Mouse (Mus musculus) frontal cortex, postnatal 14 days (tissue): ENCODE results near the gene Il16.

Source experiments
- DNase-seq, 2 experiments: peaks; one replicate each; pipeline ENCODE4 v3.0.0; 2022; ENCODE audit warnings: low spot score in 2 of 2

The Il16 gene

GRCm38 (mm10) chr7:83609891-83610290 lies 135.6 kb downstream of the Il16 start:
- DNase-seq: no peak

- DNase-seq: no peak
These were observed 138.7 kb downstream of the Il16 start for GRCm38 (mm10) chr7:83606796-83607195.

- no peak for DNase-seq
These were observed 141.2 kb downstream of the Il16 start for GRCm38 (mm10) chr7:83604180-83604944.

GRCm38 (mm10) chr7:83599913-83600286 lies 145.6 kb downstream of the Il16 start:
- no peak for DNase-seq

GRCm38 (mm10) chr7:83598997-83599912 lies 146.3 kb downstream of the Il16 start:
- no peak for DNase-seq

GRCm38 (mm10) chr7:83597063-83597462 lies 148.5 kb downstream of the Il16 start:
- no peak for DNase-seq

- no peak for DNase-seq
These were observed 151.5 kb downstream of the Il16 start for GRCm38 (mm10) chr7:83594056-83594455.
